ENCODE assay signal across 26 mouse cellular contexts in the genomic region with DNA sequence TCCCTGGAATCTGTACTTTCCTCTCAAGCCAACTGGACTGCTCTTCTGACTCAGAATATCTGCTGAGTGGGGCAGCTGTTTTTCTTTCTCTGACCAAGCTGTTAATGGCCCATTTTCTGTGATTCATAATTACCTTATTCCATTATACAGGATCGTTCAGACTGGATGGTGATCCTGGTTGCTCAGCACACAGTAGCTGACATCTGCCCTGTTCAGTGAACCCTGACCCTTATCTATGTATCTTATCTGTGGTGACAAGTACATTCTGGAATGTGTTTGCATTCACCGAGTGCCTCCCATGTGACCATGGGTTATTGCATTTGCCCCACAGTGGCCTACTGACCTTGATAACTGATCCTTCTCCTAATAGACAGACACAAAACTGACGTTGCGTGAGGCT.
A peak's percentile ranks its signal among the peaks of the same experiment; 100 is the strongest.
DNase-seq lines count a peak whose midpoint lies in the region; ATAC-seq and TF ChIP-seq lines count a peak whose summit lies in the region.
"Had no signal": no experiment of that assay in that cellular context is flagged by ENCODE, and none has a peak within 500 bp of the region (broad histone marks: within the 10 kb centered on the region; RNA-seq: fewer than 3 reads in every experiment).

No protein-coding gene starts in this region.

- DNase-seq in liver = no peak
- peak; percentile 24 for DNase-seq in embryo, embryonic 11 days
- DNase-seq in liver, postnatal 0 days = peak; percentile 18
- DNase-seq in cerebellum, adult 2 months = no peak
- DNase-seq in ovary, postnatal 36 days (ENCODE audit: low spot score) = no peak
- DNase-seq: adrenal gland, postnatal 10 days; B cell, adult 2 months; cerebellum, adult 9-11 months; forebrain, postnatal 0 days; heart, adult 2 months; heart, postnatal 4 days; kidney, adult 8-10 months; kidney, postnatal 10 days; layer of hippocampus, adult 9-11 months; lung, postnatal 36 days; thymus, adult 2 months; thymus, postnatal 36 days had no signal

- no peak overlapping the region for H3K9ac ChIP-seq in liver, embryonic 16.5 days (ENCODE audit: low read depth, low read length)
- no peak overlapping the region for H3K9ac ChIP-seq in liver, postnatal 0 days (replicated peaks)
- H3K9ac ChIP-seq: forebrain, embryonic 12.5 days; forebrain, postnatal 0 days; heart, embryonic 12.5 days; hindbrain, embryonic 15.5 days; midbrain, embryonic 12.5 days; neural tube, embryonic 13.5 days had no signal

- H3K4me3 ChIP-seq in liver, embryonic 16.5 days (ENCODE audit: low read depth, low read length) = no peak overlapping the region
- H3K4me3 ChIP-seq in liver, postnatal 0 days (ENCODE audit: low read depth, low read length) = no peak overlapping the region
- no peak overlapping the region for H3K4me3 ChIP-seq in cerebellum, adult 2 months (replicated peaks; ENCODE audit: insufficient read depth, low read depth, low read length)
- H3K4me3 ChIP-seq: erythroblast, embryonic 14.5 days; forebrain, embryonic 12.5 days; heart, adult 2 months; heart, embryonic 12.5 days; hindbrain, embryonic 15.5 days; midbrain, embryonic 12.5 days; myocyte; neural tube, embryonic 13.5 days had no signal

- TF ChIP-seq CTCF in liver, postnatal 0 days (IDR thresholded peaks at IDR 0.05; ENCODE audit: low read depth) = no peak
- TF ChIP-seq CTCF in cerebellum, adult 2 months (IDR thresholded peaks at IDR 0.05; ENCODE audit: borderline replicate concordance, insufficient read depth, low read depth, low read length) = no peak

- H3K27me3 ChIP-seq in liver, embryonic 16.5 days (ENCODE audit: control insufficient read depth, insufficient read depth, low read depth, low read length) = no peaks in the 10 kb centered on the region; the same call in 1 of the 2 replicates
- H3K27me3 ChIP-seq in liver, postnatal 0 days (ENCODE audit: insufficient read depth, low read length) = 0 out of 2 replicates have a peak, but pooled peaks cover 7% of the 10 kb centered on the region
- H3K27me3 ChIP-seq in cerebellum, adult 2 months (ENCODE audit: control insufficient read depth, insufficient read depth, low read length) = no peaks in the 10 kb centered on the region
- H3K27me3 ChIP-seq: forebrain, embryonic 12.5 days; heart, embryonic 12.5 days; hindbrain, embryonic 15.5 days; midbrain, embryonic 12.5 days; neural tube, embryonic 13.5 days had no signal

- H3K27ac ChIP-seq in liver, embryonic 16.5 days (ENCODE audit: low read length) = no peak overlapping the region
- H3K27ac ChIP-seq in liver, postnatal 0 days (ENCODE audit: low read depth) = no peak overlapping the region
- no peak overlapping the region for H3K27ac ChIP-seq in cerebellum, adult 2 months (ENCODE audit: insufficient read depth, low read length)
- H3K27ac ChIP-seq: forebrain, embryonic 12.5 days; heart, adult 2 months; hindbrain, embryonic 15.5 days; midbrain, embryonic 12.5 days; neural tube, embryonic 13.5 days had no signal

- H3K36me3 ChIP-seq in liver, embryonic 16.5 days (ENCODE audit: control insufficient read depth, insufficient read depth) = no peaks in the 10 kb centered on the region
- H3K36me3 ChIP-seq in liver, postnatal 0 days (replicated peaks; ENCODE audit: insufficient read depth, low read length) = no peaks in the 10 kb centered on the region
- H3K36me3 ChIP-seq: forebrain, embryonic 12.5 days; heart, embryonic 12.5 days; hindbrain, embryonic 15.5 days; midbrain, embryonic 12.5 days; neural tube, embryonic 13.5 days had no signal

- 37% methylated on average over 4 of the region's 4 CpGs for WGBS in liver, embryonic 16.5 days (ENCODE audit: insufficient replicate concordance)
- WGBS in liver, postnatal 0 days (ENCODE audit: insufficient replicate concordance) = 40% methylated on average over 4 of the region's 4 CpGs
- WGBS in cerebellum, adult 2 months = 71% methylated on average over 4 of the region's 4 CpGs

- no peak for TF ChIP-seq EP300 in liver, postnatal 0 days (IDR thresholded peaks at IDR 0.05; ENCODE audit: low read depth)

- no peaks in the 10 kb centered on the region for H3K4me1 ChIP-seq in liver, embryonic 16.5 days (ENCODE audit: control insufficient read depth, low read depth, low read length)
- no peaks in the 10 kb centered on the region for H3K4me1 ChIP-seq in liver, postnatal 0 days (ENCODE audit: insufficient read depth)
- H3K4me1 ChIP-seq in cerebellum, adult 2 months (ENCODE audit: control insufficient read depth, insufficient read depth, low read length) = no peaks in the 10 kb centered on the region
- H3K4me1 ChIP-seq: heart, embryonic 12.5 days; hindbrain, embryonic 15.5 days; midbrain, embryonic 12.5 days; neural tube, embryonic 13.5 days had no signal

- no peaks in the 10 kb centered on the region for H3K9me3 ChIP-seq in liver, embryonic 16.5 days (replicated peaks; ENCODE audit: control insufficient read depth, low read length)
- no peaks in the 10 kb centered on the region for H3K9me3 ChIP-seq in liver, postnatal 0 days (ENCODE audit: low read length)
- H3K9me3 ChIP-seq: forebrain, embryonic 12.5 days; heart, embryonic 12.5 days; hindbrain, embryonic 15.5 days; midbrain, embryonic 12.5 days; neural tube, embryonic 13.5 days had no signal

- no peak for TF ChIP-seq POLR2A in cerebellum, adult 2 months (IDR thresholded peaks at IDR 0.05; ENCODE audit: borderline replicate concordance, insufficient read depth, low read length)

- no peak overlapping the region for H3K4me2 ChIP-seq in liver, embryonic 16.5 days (ENCODE audit: low read depth, low read length)
- H3K4me2 ChIP-seq in liver, postnatal 0 days (ENCODE audit: low read depth, low read length) = no peak overlapping the region
- H3K4me2 ChIP-seq: forebrain, embryonic 12.5 days; heart, embryonic 12.5 days; hindbrain, embryonic 15.5 days; midbrain, embryonic 12.5 days; neural tube, embryonic 13.5 days had no signal

- ATAC-seq in liver, embryonic 16.5 days (ENCODE audit: low read depth) = peak; percentile 85
- peak; percentile 98 for ATAC-seq in liver, postnatal 0 days
- ATAC-seq: forebrain, postnatal 0 days; inflammation-experienced regulatory T-cells, adult 6 months had no signal

Comparison
In these comparisons a context has a peak if more than half of its experiments do, and no peak if none do; other contexts are left out.
1. DNase-seq: peak in embryo, embryonic 11 days (single experiment) and liver, postnatal 0 days (single experiment); none in liver (single experiment), cerebellum, adult 2 months (0 of 2) and ovary, postnatal 36 days (single experiment).